Mouse (Mus musculus): ENCODE data around the gene Msantd3. TPM values are rescaled to one million over a fixed set of nuclear protein-coding genes. Genes with fewer than 3 reads are reported as not detected.

Msantd3 gene
- polyA plus RNA-seq, 1 experiment from 2014 or later = 26.8 TPM

DNA sequence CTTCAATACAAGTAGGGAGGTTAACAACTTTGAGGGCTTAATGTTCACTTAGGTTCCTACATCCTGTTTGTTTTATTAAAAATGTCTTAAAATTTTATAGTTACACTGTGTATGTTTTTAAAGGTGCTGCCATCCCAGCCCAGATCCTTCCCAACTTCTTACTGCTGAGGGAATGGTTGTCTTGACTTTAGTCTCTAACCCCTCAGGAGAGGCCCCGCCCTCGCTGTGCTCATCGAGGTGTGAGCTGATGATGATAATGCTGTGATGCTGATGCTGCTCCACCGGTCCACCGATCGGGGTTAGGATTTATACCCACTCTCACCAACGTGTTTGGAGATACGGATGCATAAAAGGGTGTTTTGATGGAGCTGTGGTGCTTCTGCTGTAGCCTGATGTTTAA, 22.1 kb downstream of the Msantd3 start:
- no peaks in the 10 kb centered on the region for H3K9me3 ChIP-seq (replicated peaks)
- peaks cover 18% of the 10 kb centered on the region for H3K36me3 ChIP-seq
- no peak overlapping the region for H3K27ac ChIP-seq (replicated peaks)
- no peak overlapping the region for H3K9ac ChIP-seq (replicated peaks)
- H3K4me1 ChIP-seq = no peaks in the 10 kb centered on the region
- no peak overlapping the region for H3K4me2 ChIP-seq
- no peaks in the 10 kb centered on the region for H3K27me3 ChIP-seq (replicated peaks)
- no peak for ATAC-seq (ENCODE audit: low FRiP score)
- WGBS = 87% methylated on average over 8 of the region's 8 CpGs
- no peak overlapping the region for H3K4me3 ChIP-seq (replicated peaks)

DNA sequence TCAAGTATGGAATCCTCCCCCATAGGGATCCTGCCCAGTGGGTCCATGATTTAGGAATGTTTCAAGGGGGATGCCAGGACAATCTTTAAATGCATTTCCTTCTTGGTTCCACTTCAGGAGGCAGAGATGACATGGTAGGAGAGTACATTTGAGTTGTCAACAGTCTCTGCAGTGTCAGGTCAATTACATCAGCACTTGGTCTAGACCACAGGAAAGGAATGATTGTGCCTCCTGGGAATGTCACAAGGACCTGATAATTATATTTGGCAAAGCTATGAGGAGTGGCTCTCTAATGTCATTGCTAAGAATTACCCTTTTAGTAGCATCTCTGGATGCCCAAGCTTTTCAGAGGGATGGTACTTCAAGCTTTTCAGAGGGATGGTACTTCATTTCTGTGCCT, 25.2 kb downstream of the Msantd3 start:
- H3K4me1 ChIP-seq = no peaks in the 10 kb centered on the region
- H3K9ac ChIP-seq (replicated peaks) = no peak overlapping the region
- H3K4me2 ChIP-seq = no peak overlapping the region
- no peaks in the 10 kb centered on the region for H3K27me3 ChIP-seq (replicated peaks)
- no peaks in the 10 kb centered on the region for H3K9me3 ChIP-seq (replicated peaks)
- H3K36me3 ChIP-seq = peaks cover 18% of the 10 kb centered on the region
- ATAC-seq (ENCODE audit: low FRiP score) = no peak
- H3K4me3 ChIP-seq (replicated peaks) = no peak overlapping the region
- no peak overlapping the region for H3K27ac ChIP-seq (replicated peaks)

DNA sequence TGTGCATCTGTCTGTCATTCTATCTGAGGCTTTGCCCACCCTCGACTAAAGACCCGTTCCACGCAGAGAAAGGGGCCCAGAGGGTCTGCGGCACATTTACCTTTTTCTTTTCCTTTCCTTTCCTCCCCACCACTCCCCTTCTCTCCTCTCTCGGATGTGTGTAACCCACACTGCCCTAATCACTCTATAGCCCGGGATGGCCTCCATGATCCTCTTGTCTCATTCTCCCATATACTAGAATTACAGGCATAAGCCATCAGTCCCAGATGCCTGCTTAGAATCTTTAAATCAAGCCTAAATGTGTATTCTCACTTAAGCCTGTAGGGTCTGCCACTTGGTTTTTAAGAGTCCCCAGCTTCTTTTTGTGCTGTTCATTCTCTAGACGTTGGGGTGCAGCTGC, 36.6 kb downstream of the Msantd3 start:
- Histone ChIP-seq H3K4me1 (no peaks in the 10 kb centered on the region), H3K27me3 (replicated peaks) (no peaks in the 10 kb centered on the region), H3K9me3 (replicated peaks) (no peaks in the 10 kb centered on the region), H3K27ac (replicated peaks) (no peak overlapping the region), H3K4me3 (replicated peaks) (no peak overlapping the region), H3K36me3 (no peaks in the 10 kb centered on the region), H3K4me2 (no peak overlapping the region), H3K9ac (replicated peaks) (no peak overlapping the region)
- no peak for ATAC-seq (ENCODE audit: low FRiP score)
- 86% methylated on average over 7 of the region's 7 CpGs for WGBS

DNA sequence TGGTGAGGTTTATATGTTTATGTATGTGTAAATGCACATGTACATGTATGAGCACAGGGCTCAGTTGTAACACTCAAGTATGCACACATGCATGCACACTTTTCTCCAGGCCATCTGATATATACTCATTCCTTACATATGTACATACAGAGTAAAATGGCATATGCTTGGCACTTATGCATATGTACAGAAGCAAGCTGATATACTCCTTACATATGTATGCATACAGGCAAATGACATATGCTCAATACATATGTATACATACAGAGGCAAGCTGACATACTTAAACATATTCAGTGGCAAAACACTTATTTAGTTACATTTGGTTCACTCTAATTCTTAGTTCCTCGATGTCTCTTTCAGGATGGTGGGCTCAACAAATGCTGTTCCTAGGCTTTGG, 38.1 kb downstream of the Msantd3 start:
- Histone ChIP-seq H3K27me3 (replicated peaks) (no peaks in the 10 kb centered on the region), H3K27ac (replicated peaks) (no peak overlapping the region), H3K9me3 (replicated peaks) (no peaks in the 10 kb centered on the region), H3K9ac (replicated peaks) (no peak overlapping the region), H3K4me1 (no peaks in the 10 kb centered on the region), H3K4me3 (replicated peaks) (no peak overlapping the region), H3K4me2 (no peak overlapping the region), H3K36me3 (no peaks in the 10 kb centered on the region)
- 93% methylated on average over 1 of the region's 1 CpGs for WGBS
- ATAC-seq (ENCODE audit: low FRiP score) = no peak

DNA sequence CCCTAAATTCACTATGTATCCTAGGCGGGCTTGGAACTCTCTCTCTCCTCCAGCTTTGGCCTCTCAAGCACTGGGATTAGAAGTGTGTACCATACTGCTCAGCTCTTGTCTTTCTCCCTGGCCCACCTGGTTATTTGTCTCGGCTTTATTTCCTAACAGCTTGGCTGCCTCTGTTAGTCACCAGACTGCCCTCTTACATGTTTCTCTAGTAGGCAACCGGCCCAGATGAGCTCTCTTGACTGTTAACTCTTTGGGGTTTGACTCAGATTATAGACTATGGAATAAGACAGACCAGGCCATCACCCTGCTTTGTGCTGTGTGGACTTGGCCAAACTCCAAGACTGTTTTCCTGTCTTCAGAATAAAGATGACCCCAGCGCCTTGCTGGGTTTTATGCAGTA, 38.7 kb downstream of the Msantd3 start:
- Histone ChIP-seq H3K27ac (replicated peaks) (no peak overlapping the region), H3K4me1 (no peaks in the 10 kb centered on the region), H3K36me3 (no peaks in the 10 kb centered on the region), H3K9ac (replicated peaks) (no peak overlapping the region), H3K4me2 (no peak overlapping the region), H3K4me3 (replicated peaks) (no peak overlapping the region), H3K9me3 (replicated peaks) (no peaks in the 10 kb centered on the region), H3K27me3 (replicated peaks) (no peaks in the 10 kb centered on the region)
- ATAC-seq (ENCODE audit: low FRiP score) = no peak
- 59% methylated on average over 4 of the region's 4 CpGs for WGBS

DNA sequence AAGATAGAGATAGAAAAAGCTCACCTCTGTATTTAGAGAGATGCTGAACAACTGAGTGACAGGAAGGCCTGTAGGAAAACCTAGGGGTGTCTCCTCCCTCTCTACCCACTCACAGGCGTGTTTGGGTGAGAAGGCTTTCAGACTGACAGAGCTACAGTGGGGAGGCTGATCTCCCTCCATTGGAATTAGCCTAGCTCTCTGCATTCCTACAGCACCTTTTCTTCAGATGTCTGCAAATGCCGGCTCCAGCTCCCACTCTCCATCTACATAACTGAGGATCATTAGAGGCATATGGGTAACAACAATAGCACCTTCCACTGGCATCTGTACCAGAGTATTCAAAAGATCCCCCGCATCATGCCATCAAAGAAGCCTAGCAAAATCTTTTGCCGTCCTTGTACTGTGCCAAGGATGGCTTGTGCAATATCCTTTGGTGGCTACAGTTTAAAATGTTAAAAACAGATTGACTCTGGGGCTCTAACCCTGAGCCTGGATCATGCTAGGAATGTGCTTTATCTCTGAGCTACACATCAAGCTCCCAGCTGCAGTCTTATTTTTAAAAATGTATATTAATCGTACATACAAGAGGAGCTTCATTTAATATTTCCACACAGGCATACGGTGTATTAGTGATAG, 39.9 kb downstream of the Msantd3 start:
- H3K4me2 ChIP-seq = no peak overlapping the region
- H3K4me1 ChIP-seq = no peaks in the 10 kb centered on the region
- WGBS = 61% methylated on average over 6 of the region's 6 CpGs
- no peak overlapping the region for H3K4me3 ChIP-seq (replicated peaks)
- H3K9me3 ChIP-seq (replicated peaks) = no peaks in the 10 kb centered on the region
- no peak overlapping the region for H3K27ac ChIP-seq (replicated peaks)
- H3K27me3 ChIP-seq (replicated peaks) = no peaks in the 10 kb centered on the region
- H3K9ac ChIP-seq (replicated peaks) = no peak overlapping the region
- ATAC-seq (ENCODE audit: low FRiP score) = no peak
- H3K36me3 ChIP-seq = no peaks in the 10 kb centered on the region

DNA sequence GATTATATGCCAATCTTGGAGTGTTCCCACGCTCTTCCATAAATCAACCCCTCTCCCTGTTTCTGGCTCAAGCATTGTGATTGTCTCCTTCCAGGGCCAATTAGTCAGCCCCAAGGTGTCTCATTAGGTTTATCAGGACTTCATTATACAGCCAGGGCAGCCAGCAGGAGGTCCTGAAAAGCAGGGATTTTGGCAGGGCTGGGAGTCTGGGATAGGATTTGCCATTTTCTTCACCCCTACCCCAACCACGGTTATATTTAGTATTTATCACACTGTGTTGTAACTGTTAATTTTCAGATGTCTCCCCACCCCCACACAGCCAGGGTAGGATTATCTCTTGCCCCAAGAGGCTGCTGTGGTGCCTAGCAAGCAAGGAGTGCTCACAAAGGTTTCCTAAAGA, 41.5 kb downstream of the Msantd3 start:
- no peak for ATAC-seq (ENCODE audit: low FRiP score)
- no peak overlapping the region for H3K9ac ChIP-seq (replicated peaks)
- 17% methylated on average over 2 of the region's 2 CpGs for WGBS

DNA sequence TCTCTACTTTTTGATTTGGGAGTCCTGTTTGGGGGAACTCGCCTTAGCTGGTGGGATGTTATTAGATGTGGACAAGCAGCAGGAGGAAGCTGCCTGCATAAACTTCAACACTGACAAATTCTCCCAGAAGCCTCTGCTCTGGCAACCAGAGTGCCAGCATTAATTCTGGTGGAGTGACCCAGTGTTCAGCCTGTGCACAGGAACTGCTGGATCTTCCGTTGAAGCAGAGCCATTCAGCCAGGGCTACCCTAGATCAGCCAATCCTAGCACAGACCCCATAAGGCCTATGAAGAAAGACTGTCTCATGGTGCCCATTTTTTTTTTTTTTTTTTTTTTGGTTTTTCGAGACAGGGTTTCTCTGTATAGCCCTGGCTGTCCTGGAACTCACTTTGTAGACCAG, 42.3 kb downstream of the Msantd3 start:
- 55% methylated on average over 2 of the region's 3 CpGs for WGBS
- H3K4me3 ChIP-seq (replicated peaks) = no peak overlapping the region
- no peaks in the 10 kb centered on the region for H3K27me3 ChIP-seq (replicated peaks)
- ATAC-seq (ENCODE audit: low FRiP score) = no peak
- H3K27ac ChIP-seq (replicated peaks) = no peak overlapping the region
- no peak overlapping the region for H3K4me2 ChIP-seq
- no peaks in the 10 kb centered on the region for H3K9me3 ChIP-seq (replicated peaks)
- H3K9ac ChIP-seq (replicated peaks) = no peak overlapping the region
- H3K36me3 ChIP-seq = no peaks in the 10 kb centered on the region
- peaks cover 7% of the 10 kb centered on the region for H3K4me1 ChIP-seq

More for the DNA sequence above, 41.5 kb downstream of the Msantd3 start:
- Histone ChIP-seq H3K4me3 (replicated peaks) (no peak overlapping the region), H3K36me3 (no peaks in the 10 kb centered on the region), H3K9me3 (replicated peaks) (no peaks in the 10 kb centered on the region), H3K4me2 (no peak overlapping the region), H3K27me3 (replicated peaks) (no peaks in the 10 kb centered on the region), H3K4me1 (no peaks in the 10 kb centered on the region; the same call in 1 of the 2 replicates), H3K27ac (replicated peaks) (no peak overlapping the region)

DNA sequence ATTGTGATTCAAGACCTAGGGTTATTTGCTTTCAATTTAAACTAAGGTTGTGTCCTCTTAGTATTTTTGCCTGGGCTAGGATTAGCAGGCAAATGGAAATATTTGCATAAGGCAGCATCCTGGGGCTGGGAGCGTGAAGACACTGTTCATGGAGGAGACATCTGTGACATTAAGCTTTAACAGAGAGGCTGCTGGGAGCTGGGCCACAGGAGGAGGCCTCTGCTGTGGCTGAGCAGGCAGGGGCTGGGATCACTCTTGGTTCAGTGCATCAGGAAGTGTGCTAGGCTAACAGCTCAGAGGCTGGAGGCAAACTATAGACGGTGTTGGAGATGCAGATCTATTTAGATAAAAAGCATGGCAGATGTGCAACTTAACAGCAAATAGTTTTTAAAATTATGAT, 43.2 kb downstream of the Msantd3 start:
- WGBS = 48% methylated on average over 2 of the region's 2 CpGs
- no peaks in the 10 kb centered on the region for H3K9me3 ChIP-seq (replicated peaks)
- ATAC-seq (ENCODE audit: low FRiP score) = no peak
- no peak overlapping the region for H3K9ac ChIP-seq (replicated peaks)
- no peak overlapping the region for H3K27ac ChIP-seq (replicated peaks)
- no peak overlapping the region for H3K4me3 ChIP-seq (replicated peaks)
- H3K36me3 ChIP-seq = no peaks in the 10 kb centered on the region
- no peak overlapping the region for H3K4me2 ChIP-seq
- H3K27me3 ChIP-seq (replicated peaks) = no peaks in the 10 kb centered on the region
- peaks cover 12% of the 10 kb centered on the region for H3K4me1 ChIP-seq

DNA sequence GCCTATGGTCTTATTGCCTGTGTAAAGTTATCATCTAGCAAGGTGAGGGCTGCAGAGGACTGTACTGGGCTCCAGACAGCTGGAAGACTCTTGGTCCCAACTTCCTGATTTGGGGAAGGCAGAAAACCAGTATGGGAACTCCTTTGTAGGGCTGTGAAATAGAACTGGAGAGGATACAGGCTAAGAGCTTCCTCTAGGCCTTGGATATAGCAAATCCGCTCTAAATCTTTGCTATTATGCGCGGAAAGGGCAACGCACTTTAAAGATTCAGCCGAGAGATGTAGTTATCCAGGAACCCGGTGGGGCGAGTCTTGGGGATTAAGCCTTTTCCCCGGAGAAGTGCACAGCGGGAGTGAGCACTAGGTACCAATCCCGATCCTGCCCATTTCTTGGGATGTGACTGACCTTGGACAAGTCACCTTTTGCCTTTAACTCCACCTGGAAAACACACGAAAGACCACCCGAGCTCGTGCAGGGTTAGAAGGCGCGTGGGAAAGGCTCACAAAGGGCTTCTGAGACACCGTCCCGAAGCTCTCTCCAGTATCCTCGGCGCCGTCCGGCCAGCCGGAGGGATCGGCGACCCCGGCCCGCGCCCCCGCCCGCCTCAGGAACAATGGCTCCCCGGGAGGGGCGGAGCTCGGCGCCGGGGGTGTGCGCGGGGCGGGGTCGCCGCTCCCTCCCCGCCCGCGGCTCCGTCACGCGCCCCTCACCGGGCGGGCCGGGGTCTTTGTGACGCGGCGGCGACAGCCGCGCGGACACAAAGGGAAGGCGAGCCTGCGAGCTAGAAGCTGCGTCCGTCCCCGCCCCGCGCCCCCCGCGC, 44.9 kb downstream of the Msantd3 start, which contains the start of gene Tmeff1:
Gene Tmeff1 (plus strand): TSS at position 754 of the 820 bp plus-strand sequence.
- Histone ChIP-seq H3K9me3 (replicated peaks) (no peaks in the 10 kb centered on the region), H3K4me1 (peaks cover 17% of the 10 kb centered on the region), H3K4me2 (peak within 1 kb of the TSS; percentile 87), H3K4me3 (replicated peaks) (peak within 1 kb of the TSS; percentile 61), H3K9ac (replicated peaks) (peak within 1 kb of the TSS; percentile 81), H3K36me3 (no peaks in the 10 kb centered on the region), H3K27ac (replicated peaks) (peak within 1 kb of the TSS; percentile 95), H3K27me3 (replicated peaks) (no peaks in the 10 kb centered on the region)
- WGBS = 1% methylated on average over 37 of the region's 64 CpGs
- ATAC-seq (ENCODE audit: low FRiP score) = peak; percentile 91

DNA sequence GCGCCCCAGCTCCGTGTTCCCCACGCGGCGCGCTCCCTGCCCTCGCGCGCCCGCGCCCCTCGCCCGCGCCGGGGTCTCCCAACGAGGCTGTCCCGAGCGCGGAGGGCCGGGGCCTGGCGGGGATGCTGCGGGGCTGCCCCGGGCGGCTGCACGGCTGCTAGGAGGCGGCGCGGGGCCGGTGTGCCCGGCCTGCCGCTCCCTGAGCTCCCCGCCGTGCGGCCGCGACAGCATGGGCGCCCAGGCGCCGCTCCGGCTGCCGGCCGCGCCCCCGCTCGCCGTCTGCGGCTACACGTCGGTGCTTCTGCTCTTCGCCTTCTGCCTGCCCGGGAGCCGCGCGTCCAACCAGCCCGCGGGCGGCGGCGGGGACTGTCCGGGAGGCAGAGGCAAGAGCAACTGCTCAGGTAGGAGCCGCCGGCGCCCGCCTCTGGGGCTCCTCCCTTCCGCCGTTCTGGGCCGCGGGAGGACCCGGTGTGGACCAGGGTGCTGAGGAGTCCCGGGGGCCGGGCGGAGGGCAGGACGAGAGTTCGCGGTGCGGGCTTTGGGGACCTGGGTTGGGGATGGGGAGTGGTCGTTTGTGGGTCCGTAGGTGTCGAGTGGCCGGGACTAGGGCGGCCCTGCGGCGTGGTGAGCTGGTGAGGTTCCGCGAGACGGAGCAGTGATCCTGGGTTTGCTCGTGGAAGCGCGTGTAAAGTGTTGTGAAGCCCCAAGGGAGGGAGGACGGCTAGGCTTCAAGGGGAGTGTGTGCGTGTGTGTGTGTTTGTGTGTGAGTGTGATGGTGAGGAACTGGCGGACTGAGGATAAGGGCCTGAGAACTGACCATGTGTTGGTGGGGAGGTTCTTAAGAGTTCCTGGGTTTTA, 45.7 kb downstream of the Msantd3 start:
- H3K9me3 ChIP-seq (replicated peaks) = no peaks in the 10 kb centered on the region
- no peaks in the 10 kb centered on the region for H3K36me3 ChIP-seq
- ATAC-seq (ENCODE audit: low FRiP score) = peak; percentile 75
- peak overlapping the region; percentile 95 for H3K27ac ChIP-seq (replicated peaks)
- peak overlapping the region; percentile 87 for H3K4me2 ChIP-seq
- WGBS = under 1% methylated on average over 74 of the region's 92 CpGs
- H3K4me3 ChIP-seq (replicated peaks) = peak overlapping the region; percentile 61
- no peaks in the 10 kb centered on the region for H3K27me3 ChIP-seq (replicated peaks)
- peak overlapping the region; percentile 81 for H3K9ac ChIP-seq (replicated peaks)
- H3K4me1 ChIP-seq = peaks cover 17% of the 10 kb centered on the region

Data from neural tube, embryonic 15.5 days (tissue).